Mouse (Mus musculus) kidney, postnatal 36 days (tissue): ENCODE measurements around the gene Fgf7.

Source experiments
- DNase-seq, 2 experiments: peaks; one replicate each; pipeline ENCODE4 v3.0.0; 2021 to 2022; ENCODE audit warnings: mixed read lengths in 2 of 2

Fgf7 gene

DNA sequence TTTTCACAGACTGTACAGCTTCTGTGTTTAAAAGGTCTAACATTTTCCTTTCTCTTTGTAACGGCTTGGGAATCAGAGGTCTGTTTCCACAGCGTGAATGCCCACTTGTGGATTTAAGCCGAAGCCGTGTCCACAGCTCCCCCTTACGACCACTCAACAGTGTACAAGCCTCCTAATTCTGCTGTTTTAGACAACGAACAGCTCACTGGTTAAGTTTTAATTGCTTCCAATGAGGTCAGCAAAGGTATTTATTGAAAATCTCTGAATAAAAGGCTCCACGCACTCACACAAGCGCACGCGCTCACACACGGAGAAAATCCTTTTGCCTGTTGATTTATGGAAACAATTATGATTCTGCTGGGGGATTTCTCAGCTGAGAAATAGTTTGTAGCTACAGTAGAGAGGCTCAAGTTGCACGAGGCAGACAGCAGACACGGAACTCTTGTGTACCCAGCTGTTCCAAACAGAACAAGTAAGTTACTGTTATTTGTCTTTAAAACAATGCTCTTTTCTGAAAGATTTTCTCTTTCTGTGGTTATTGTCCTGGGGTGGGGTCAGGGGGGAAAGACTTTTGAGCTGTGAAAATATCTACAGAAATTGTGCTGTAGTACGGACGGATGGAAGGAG is at the start of gene Fgf7:
Gene Fgf7, plus strand, starts transcription at position 280 of the 627 bp plus-strand sequence.
- DNase-seq = peak; percentile 7 to 29

DNA sequence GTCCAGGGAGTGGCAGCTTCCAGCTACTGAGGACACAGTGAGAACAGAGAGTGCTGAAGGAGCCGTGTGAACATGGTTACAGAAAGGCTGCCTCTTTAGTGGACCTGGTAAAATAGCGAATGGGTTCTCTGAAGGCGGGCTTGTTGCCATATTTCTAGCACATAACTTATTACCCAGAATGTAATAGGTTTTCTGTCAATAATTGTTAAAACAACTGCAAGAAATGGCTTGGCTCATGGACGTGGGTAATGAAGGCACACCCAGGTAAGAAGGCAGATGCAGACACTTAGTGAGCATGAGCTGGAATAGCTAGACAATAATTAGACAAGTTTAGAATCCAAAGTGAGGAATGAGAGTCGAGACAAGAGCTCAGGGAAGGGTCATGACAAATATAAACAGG is 32.2 kb upstream of the Fgf7 start:
- peak in 1 of 2 experiments; percentile 2 for DNase-seq

DNA sequence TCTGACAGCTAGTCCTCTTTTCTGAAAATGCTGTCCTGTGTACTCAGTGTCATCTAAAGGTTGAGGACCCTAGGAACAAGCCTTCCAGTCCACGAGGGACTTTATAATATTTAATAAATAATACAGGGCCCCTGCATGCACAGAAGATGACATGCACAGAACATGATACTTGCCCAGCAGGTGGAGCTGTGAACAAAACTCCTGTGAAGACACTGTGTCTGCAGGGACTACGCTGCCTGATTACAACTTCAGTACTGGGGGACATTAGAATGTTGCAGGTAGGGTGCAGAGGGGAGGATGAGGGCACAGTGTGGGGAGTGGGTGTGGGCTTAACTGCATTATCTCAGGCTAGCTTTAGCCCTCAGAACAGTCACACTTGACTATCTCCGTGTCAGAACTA is 28.4 kb upstream of the Fgf7 start:
- peak; percentile 45 to 81 for DNase-seq

DNA sequence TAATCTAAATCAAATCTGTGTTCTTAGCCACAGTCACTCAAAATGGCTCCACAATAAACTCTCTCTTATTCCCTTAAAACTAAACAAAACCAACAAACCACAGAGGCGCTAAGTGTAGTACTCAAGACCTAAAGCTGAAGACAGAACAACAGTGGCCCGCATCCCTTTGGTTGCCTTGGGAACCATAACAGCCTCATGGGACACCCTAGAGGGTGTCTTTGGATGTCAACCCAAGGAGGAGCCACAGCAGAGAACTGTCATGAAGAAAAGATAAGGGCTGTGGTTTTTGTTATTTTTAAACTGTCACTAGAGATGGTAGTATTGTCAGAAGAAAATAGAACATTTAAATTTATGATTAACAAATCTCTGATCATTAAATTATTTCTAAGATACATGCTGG is 27.7 kb upstream of the Fgf7 start:
- DNase-seq = no peak

DNA sequence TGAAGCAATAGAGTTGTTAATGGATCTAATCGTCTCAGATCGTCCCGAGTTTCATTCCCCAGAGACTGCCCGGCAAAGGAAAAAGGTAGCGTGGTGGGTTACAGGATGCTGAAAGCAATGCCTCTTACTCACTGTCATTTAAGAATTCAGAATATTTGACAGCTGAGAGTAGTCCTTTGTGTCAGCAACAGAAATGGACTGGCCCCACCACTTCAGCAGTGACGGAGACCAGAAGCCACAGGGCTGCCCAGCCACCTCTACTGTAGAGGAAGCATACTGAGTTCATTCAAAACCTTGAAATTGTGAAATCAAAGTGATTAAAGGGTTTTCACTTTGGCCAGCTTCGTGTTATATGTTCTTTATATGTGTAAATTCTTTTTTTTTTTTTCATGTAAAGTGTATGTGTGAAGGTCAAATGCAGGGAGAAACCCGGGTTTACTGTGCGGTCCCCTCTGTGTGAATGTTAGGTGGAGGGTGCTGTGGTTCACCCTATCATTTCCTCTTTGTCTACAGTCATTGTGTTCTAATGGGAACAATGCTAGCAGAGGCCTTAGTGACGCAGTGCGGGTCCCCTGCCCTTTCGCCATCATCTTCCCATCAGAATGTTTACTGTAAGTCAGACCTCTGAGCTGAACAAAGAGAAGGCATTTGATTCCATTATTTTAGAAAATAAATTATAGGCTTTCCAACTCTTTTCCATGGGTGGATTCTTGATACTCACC is 19.3 kb upstream of the Fgf7 start:
- no peak for DNase-seq

DNA sequence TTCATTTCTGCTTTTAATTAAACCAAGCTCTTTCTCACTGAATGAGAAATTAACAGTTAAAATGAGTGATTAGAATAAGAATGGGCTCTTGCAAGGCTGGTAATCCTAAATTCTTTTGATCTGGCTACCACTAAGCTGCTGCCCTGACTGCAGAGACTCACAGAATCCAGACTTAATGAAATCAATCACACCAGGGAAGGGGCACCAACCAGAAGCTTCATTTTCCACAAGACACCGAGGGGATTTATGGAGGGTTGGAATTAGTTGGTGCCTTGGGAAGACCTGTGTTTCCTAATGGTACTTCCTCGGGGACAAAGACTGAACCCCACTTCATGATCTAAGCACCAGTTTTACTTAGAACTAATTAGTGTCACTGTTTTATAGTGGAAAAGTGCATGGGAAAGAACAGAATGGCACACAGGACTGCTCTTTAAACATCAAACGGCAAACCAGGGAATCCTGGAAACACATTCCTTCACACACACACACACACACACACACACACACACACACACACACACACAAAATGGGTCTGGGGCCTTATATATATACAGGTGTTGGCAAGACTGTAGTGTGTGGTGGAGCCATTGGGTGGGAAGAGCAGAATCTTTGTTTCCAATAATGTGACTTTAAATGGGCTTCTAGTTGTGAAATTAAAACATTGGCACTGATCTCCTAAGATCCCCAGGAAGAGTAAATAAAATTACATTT is 18.5 kb upstream of the Fgf7 start:
- DNase-seq = no peak

DNA sequence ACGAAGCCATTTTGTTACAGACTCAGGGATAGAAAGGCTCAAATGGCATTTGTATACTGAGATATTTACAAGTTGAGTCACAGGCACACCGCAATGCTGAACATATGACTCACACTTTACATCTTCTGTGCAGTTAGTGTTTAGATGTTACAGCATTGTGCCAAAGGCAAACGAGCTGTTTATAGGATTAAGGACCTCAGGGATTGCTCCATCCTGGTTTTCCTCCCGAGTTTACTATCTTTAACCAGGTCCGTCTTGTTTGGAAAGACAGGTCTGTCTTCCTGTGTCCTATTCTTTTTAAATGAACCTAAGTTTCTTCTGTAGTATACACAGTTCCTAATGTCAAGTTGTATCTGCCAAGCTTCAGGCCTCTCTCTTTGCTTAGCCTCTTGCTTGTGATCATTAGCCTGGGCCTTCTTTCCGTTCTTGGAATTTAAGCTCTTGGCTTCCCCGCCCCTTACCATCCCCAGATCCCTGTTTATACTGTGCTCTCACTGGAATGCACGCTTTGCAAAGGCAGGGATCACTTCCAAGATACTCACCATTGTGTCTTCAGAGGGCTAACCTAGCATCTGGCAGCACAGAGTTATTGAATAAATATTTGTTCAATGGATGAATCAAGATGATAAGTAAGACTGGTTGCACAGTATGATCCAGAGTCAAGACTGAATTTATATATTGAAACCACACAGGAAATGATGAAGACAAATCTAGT is 3.1 kb upstream of the Fgf7 start:
- no peak for DNase-seq

DNA sequence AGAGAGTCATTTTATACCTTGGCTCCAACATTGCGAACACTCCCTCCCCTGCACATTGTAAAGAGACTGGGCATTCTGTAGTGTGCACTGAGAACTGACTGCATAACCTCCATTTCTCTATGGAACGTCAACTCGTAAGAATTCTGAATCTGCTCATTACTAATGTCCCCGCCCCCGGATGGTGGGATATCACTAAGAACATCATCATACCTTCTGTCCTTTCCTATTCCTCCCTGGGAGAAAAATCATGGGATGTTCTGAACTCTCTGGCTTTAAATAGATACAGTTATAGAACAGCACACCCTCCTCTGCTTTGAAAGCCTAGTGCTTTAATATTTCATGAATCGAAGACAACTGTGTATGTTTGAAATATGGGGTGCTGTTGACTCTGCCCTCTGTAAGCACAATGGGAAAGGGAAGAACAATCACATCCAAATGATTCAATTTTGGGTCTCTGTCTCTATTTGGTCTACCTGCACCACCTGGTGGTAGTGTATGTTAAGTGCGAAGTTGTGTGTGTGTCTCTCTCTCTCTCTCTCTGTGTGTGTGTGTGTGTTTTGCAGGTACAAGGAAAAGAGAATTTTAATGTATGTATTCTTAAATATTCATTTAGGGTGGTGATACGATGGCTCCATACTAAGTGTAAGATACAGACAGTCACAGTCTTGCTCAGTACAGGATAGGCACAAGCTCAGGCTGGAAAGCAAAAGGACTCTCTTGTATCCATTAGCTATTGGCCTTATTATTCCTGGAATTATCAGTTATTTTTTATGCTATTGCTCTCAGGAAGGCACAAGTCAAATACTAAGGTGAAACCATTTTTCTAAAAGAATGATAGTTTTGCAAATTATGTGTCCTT is 1.1 kb upstream of the Fgf7 start:
- DNase-seq = peak in 1 of 2 experiments; percentile 48

DNA sequence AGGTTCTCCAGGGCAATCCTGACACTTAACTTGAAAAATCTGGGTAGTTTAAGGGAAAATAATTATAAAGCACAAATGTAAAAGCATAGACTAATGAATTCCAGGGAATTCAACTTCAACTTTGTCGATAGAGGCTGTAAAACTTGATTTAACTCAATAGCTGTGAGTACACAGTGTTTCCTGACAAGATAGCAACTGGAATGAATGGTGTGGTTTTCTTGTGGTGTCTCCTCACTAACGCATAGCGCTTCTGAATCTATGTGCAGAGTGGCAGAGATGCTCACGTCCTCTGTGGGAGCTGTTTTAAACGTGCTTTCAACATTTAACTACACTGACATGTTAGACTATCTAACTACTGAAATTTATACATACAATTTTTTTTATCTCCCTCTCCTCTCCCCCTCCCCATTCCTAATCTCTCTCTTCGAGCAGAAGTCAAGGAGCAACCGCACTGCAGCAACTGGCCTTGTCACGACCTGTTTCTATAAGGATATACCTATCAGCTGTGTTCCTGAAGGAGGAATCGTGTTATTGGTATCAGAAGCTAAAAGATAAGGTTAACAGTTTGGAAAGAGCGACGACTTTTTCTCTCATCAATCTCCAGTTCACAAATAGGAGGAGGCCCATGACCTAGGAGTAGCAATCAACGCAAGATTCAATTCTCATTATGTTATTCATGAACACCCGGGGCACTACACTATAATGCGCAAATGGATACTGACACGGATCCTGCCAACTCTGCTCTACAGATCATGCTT is 734 bp downstream of the Fgf7 start:
- DNase-seq = no peak

DNA sequence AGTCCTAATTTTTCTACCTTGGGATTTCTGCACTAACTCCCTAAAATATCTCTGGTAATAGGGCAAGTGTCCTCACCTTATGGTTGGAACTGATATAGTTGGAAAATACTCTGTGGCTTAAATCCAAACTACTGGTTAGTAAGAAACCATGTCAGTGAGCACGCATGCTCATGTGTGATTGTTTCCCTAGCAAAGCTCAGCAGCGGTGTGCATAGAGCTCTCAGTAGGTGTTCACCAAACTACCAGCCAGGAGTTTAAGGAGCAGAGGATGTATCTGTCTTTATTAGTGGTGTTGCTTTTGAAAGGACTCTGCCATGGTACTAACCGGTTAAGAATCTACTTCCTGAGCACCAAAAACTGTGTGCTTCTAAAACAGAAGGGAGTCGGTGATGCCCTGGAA is 1.7 kb downstream of the Fgf7 start:
- DNase-seq = no peak

DNA sequence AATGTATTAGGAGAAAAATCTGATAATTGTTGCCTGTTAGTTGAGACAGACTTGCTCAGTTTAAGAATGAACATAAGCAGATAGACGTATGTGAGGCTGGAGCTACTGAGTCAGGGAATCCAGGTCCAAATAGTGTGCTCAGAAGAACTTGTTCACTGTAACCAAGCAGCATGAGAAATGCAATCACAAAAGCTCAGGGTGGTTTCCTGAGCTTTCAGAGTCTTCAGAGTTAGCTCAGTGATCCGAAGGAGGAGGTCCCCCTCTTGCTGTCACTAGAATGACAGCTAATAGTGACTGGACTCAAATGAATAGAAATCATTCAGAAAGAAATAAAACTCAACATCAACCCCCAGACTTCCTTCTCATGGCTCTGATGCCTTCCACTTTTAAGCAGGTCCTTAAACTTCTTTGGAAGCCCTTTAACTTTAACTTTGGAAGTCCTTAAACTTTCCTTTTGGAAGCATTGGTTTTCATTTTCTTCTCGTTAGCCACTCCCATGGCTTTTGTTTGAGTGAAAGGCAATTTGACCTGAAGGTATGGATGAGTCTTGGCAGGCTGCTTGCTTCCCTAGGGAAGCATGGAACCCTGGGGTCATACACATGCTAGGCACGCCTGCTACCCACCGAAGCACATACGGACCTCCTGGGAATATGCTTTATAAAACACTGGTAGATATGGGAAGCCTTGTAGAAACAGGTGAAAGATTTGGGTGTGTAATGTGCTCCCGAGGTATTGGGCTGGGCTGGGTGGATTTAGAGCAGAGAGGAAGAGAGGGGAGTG is 4.0 kb downstream of the Fgf7 start:
- no peak for DNase-seq

DNA sequence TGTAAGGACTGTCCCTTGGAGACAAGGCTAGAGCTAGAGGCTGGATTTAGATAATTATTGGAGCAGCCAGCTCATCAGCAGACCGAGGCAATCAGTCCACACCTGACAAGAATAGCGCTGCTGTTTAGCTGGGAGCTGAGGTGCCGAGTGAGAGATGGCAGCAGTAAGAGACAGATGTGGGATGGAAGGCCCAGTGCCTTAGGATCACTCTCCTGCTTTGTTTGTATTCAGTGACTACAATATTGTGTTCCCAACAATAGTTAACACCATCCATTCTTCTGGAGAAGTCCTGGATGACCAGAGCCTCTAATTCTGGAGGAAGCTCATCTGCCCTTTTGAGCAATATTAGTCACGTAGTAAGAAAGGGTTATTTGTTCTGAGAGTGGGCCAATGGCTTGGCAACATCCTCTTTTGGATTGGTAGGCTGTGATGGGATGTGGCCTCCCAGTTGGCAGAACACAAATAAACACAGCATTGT is 5.0 kb downstream of the Fgf7 start:
- DNase-seq = no peak

DNA sequence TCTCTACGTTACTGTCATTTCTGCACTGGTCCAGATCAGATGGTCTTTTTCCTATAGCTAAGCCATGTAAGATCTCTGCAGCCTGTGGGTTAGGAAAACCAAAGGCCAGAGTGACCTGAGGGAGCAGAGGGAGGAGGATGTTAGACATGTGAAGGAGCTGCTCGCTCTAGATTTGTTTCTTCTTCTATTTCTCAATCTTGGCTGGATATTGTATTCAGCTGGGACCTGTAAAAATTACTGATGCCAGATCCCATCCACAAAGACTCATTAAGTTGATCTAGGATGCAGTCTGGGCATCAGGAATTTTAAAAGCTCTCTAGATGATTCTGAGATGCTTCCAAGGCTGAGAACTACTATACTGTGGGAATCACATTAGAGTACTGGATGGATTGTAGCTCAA is 6.2 kb downstream of the Fgf7 start:
- no peak for DNase-seq

DNA sequence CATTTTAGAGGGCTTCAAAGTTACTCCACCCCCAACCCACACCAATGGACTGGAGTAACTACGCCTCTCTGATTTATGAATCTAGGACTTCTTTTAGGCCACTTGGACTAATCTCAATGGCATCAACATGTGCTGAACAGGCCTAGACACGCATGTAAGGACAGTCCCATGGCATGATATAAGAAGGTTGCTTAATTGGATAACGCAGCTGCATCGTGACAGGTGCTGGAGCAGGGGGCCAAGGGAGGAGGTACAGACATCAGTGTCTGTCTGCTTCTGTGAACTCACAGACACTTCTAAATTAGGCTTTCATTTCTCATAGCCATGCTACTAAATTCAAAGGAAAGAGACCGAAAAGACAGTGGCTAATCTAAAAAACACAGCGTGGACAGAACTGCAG is 6.8 kb downstream of the Fgf7 start:
- no peak for DNase-seq

DNA sequence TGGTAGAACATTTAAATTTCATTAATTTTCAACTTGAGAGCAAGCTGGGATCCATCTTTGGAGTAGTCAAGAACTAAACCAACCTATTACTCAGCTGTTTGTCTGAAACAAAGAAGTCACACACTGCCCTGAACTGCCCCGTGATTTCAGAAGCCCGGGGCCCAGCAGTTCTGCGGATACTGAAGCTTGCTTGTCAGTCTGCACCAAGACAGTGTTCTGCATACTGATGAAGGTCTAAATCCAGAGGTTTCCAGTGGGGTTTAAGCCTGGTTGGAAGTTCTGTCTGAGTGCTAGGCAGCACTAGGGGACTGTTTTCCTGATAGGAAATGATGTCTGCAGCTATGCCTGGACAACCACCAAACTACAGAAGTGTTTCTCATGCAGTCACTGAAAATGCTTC is 8.2 kb downstream of the Fgf7 start:
- no peak for DNase-seq

DNA sequence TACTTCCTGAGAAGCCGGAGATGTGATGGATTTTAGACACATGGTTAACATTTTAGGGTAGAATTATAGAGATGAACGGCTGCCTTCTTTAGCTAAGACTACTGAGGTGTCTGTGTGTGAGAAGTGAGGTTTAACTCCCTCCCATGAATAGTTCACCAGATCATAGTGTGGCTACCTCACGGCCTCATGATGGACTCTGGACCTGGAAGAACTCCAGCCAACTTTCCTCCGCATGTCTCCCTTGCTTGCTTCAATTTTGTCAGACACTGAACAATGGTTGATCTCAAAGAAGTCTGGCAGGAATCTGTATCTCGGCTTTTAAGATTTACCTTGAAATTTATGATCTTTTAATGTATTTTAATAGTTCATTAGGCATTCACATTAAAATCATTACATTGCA is 11.2 kb downstream of the Fgf7 start:
- peak; percentile 56 to 65 for DNase-seq

DNA sequence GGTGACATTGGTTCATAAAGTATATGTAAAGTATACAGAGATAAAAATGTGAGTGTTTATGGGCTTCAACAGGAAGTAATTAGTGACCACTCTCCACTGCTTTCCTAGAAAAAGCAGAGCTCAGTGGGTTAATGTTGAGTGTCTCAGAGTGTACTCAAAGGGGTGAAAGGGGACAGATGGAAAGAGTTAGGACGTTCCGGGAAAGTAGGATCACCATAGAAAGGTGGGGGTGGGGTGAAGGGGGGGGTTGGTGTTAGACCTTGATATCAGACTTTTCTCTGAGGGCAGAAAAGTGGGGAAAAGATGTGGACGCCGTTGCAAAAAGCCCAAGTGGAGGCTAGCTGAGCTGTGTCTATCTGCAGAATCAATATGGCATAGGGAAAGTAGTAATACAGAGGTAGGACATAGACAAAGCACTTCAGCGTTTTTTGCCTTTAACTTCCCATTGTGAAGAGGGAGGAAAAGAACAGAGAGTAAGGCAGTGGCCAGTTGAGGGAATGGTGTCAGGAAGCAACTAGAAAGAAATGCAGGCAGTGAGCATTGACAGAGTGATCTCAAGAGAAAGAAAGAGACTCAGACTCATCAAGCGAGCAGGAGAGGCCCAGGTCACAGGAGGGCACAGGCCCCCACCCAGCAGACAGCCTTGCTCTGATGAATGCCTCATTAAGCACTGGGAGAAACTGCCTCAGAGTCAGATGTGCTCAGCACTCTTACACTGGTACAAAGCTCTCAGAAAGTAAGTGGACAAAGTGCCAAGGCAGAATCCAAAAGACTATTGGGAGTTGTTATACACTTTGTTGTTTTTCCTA is 18.5 kb downstream of the Fgf7 start:
- no peak for DNase-seq

DNA sequence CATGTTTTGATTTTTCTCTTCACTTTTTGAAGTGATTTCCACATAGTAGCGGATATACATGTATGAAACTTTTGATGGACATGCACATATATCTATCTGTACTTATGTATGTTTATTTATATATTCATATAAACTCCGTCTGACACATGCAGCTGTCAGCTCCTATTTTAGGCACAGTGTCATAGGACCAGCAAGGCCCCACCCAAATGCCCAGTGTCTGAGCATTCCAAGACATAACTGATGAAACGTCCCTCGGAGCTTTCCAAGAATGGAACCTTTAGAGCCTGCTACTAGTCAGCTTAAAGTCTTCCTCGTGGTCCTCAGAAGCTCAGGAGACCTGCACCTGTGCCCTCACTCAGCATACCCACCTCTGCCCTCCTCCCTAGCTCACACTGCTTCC is 19.2 kb downstream of the Fgf7 start:
- no peak for DNase-seq

DNA sequence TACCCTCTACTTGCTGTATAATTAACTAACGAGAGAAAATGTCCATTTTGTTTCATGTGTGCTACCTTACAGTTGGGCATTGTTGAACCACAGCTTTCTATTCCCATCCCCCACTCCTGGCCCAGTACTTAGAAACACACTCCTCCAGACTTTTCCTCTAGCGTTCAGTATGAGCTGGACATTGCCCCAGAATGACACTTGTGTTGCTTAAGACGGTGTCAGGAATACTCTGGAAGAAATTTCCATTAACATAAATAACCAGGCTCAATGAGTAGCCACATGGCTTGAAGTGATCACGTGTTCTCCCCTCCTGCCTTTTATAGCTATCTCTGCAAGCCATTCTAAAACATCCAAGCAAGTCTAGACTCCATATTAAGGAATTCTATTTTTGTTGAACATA is 26.1 kb downstream of the Fgf7 start:
- DNase-seq = peak; percentile 4 to 12
